Mouse (Mus musculus) spleen, adult 2 months (tissue): ENCODE data around the gene Snf8.

Experiments used
- CTCF ChIP-seq: fragments of 200-500 bp; IDR thresholded peaks from 2 replicates; pipeline ENCODE4 v1.5.1; 2011; ENCODE audit warnings: mild to moderate bottlenecking, inconsistent platforms; ENCODE audit not compliant: insufficient read depth, insufficient read length, insufficient replicate concordance; ENCODE audit errors: extremely low read depth
- POLR2A ChIP-seq: fragments of 200-500 bp; IDR thresholded peaks from 2 replicates; pipeline ENCODE4 v1.6.1; 2011; ENCODE audit warnings: low read depth, low read length, inconsistent platforms

GRCm38 (mm10) chr11:96058309-96058708 lies 23.6 kb downstream of the Snf8 start:
- TF ChIP-seq POLR2A (no peak), CTCF (no peak)
